Mouse (Mus musculus): Measurements from ENCODE around the gene Dalrd3.

DNA sequence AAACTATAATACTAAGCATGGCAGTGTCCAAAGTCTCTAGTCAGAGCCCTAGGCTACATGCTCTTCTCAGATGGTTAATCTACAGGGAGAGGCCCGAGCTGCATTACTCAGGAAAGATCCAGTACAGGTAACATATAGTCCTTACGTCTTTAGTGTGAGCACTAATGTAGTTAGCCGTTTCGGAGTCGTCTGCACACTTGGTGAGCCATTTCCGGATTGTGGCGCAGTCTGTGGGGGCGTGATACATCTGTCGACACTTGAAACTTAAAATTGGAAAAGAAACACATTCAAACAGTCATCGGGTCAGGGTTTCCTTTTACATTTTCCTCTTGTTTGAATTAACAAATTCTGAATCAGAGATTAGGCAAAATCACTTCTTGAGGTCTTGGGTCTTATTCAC lies 41.8 kb downstream of the Dalrd3 start:
- no peak for TF ChIP-seq CTCF (IDR thresholded peaks at IDR 0.05; ENCODE audit: borderline replicate concordance, extremely low read depth, insufficient read depth, insufficient read length)
- TF ChIP-seq POLR2A (IDR thresholded peaks at IDR 0.05; ENCODE audit: borderline replicate concordance, extremely low read depth, insufficient read depth, insufficient read length, poor library complexity, severe bottlenecking), result no peak
